Mouse (Mus musculus) midbrain, embryonic 16.5 days (tissue): ENCODE results near the gene Trim63. TPM values are rescaled to one million over a fixed set of nuclear protein-coding genes. Genes with fewer than 3 reads are reported as not detected.
"Not testable (repeated sequence)": the region's sequence is repeated elsewhere in the genome, so short reads cannot be mapped to it uniquely, and the experiment has no call there.

Source experiments
- ATAC-seq: fragments of 200-750 bp; cut with Nextera tagmentation; 2 replicates; pipeline ENCODE4 v1.8.0; 2017; ENCODE audit warnings: moderate TSS enrichment
- H3K27ac ChIP-seq: fragments of 300-500 bp; sonication (generic); 2 replicates; pipeline ENCODE4 v1.5.1; 2014; ENCODE audit warnings: mild to moderate bottlenecking, low read length, mixed read lengths
- H3K27me3 ChIP-seq: fragments of 300-500 bp; sonication (generic); 2 replicates; pipeline ENCODE4 v1.6.1; 2014; ENCODE audit warnings: low read depth, low read length, mixed read lengths; ENCODE audit not compliant: control insufficient read depth, insufficient read depth
- H3K36me3 ChIP-seq: fragments of 300-500 bp; sonication (generic); 2 replicates; pipeline ENCODE4 v1.6.1; 2014; ENCODE audit warnings: mild to moderate bottlenecking, low read length, moderate library complexity, mixed read lengths; ENCODE audit not compliant: control insufficient read depth, insufficient read depth
- H3K4me1 ChIP-seq: fragments of 300-500 bp; sonication (generic); 2 replicates; pipeline ENCODE4 v1.6.1; 2014; ENCODE audit warnings: mild to moderate bottlenecking, low read length, mixed read lengths; ENCODE audit not compliant: control insufficient read depth, insufficient read depth
- H3K4me2 ChIP-seq: fragments of 300-500 bp; sonication (generic); 2 replicates; pipeline ENCODE4 v1.6.1; 2014; ENCODE audit warnings: mild to moderate bottlenecking, low read length, mixed read lengths
- H3K4me3 ChIP-seq: fragments of 300-500 bp; sonication (generic); 2 replicates; pipeline ENCODE4 v1.5.1; 2014; ENCODE audit warnings: low read depth, mild to moderate bottlenecking, low read length, moderate library complexity, mixed read lengths
- H3K9ac ChIP-seq: fragments of 300-500 bp; sonication (generic); 2 replicates; pipeline ENCODE4 v1.6.1; 2014; ENCODE audit warnings: low read depth, low read length, mixed read lengths
- H3K9me3 ChIP-seq: fragments of 300-500 bp; sonication (generic); replicated peaks from 2 replicates; pipeline ENCODE4 v1.6.1; 2014; ENCODE audit warnings: mild to moderate bottlenecking, low read length, mixed read lengths; ENCODE audit not compliant: control insufficient read depth, poor library complexity, severe bottlenecking
- WGBS: fragments of 180-500 bp; shearing (Covaris S2); extraction: QIAGEN DNeasy Blood & Tissue Kit; methylation state at CpG from one replicate; pipeline ENCODE4 v1.1.7; 2014; 5-methylcytosine and 5-hydroxymethylcytosine counted together
- polyA plus RNA-seq: library from polyadenylated mRNA; unstranded; fragments of >200 nt; fragmentation: Nextera tagmentation; extraction: Ambion mirVana; gene quantifications from 2 replicates; pipeline ENCODE4 v1.2.1, GENCODE M21; 2015

The Trim63 gene
- polyA plus RNA-seq, 1 experiment from 2014 or later: 0.62 TPM

GRCm38 (mm10) chr4:134286226-134287167, 28.4 kb upstream of the Trim63 start:
- Histone ChIP-seq H3K27me3 (no peaks in the 10 kb centered on the region), H3K4me1 (peaks cover 17% of the 10 kb centered on the region), H3K36me3 (peaks cover 6% of the 10 kb centered on the region), H3K9ac (peak overlapping the region; percentile 100), H3K4me3 (peak overlapping the region; percentile 81), H3K9me3 (no peaks in the 10 kb centered on the region), H3K27ac (peak overlapping the region; percentile 100), H3K4me2 (peak overlapping the region; percentile 96)
- WGBS: 3% methylated on average over 55 of the region's 59 CpGs
- ATAC-seq: peak; percentile 1; the same call in 1 of the 2 replicates

DNA sequence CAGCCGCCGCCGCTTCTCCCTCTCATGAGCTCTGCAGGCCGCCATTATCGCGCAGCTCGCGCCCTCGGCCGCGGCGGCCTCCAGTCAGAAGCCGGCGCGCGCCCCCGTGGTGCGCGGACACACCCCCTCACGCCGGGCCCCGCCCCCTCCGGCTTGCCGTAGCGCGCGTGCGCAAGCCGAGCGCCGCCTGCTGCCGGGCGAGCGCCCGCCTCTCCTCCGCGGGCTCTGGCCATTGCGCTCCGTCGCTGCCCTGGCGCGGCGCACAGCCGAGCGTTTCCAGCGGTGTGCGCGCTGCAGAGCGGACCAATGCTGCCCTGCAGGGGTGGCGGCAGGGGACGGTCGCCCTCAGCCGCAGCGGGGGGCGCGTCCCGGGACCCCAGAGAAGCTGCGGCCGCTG, 27.8 kb upstream of the Trim63 start:
- Histone ChIP-seq H3K4me3 (peak overlapping the region; percentile 81), H3K4me2 (peak overlapping the region; percentile 77), H3K27ac (peak overlapping the region; percentile 100), H3K9ac (peak overlapping the region; percentile 100), H3K9me3 (no peaks in the 10 kb centered on the region), H3K4me1 (peaks cover 17% of the 10 kb centered on the region), H3K36me3 (peaks cover 1% of the 10 kb centered on the region), H3K27me3 (no peaks in the 10 kb centered on the region)
- peak; percentile 96 for ATAC-seq
- under 1% methylated on average over 52 of the region's 59 CpGs for WGBS

GRCm38 (mm10) chr4:134287575-134288025, 27.3 kb upstream of the Trim63 start, which contains the start of gene Pdik1l:
Gene Pdik1l (minus strand): TSS chr4:134287895.
- Histone ChIP-seq H3K4me1 (peaks cover 17% of the 10 kb centered on the region), H3K9me3 (no peaks in the 10 kb centered on the region), H3K27ac (peak within 1 kb of the TSS; percentile 100), H3K9ac (peak within 1 kb of the TSS; percentile 100), H3K4me3 (peak within 1 kb of the TSS; percentile 81), H3K4me2 (peak within 1 kb of the TSS; percentile 96), H3K27me3 (no peaks in the 10 kb centered on the region), H3K36me3 (no peaks in the 10 kb centered on the region; the same call in 1 of the 2 replicates)
- peak; percentile 85 for ATAC-seq
- WGBS: under 1% methylated on average over 37 of the region's 43 CpGs

- Histone ChIP-seq H3K27me3 (no peaks in the 10 kb centered on the region), H3K4me2 (peak overlapping the region; percentile 77), H3K4me1 (peaks cover 17% of the 10 kb centered on the region), H3K9ac (peak overlapping the region; percentile 100), H3K9me3 (no peaks in the 10 kb centered on the region), H3K36me3 (no peaks in the 10 kb centered on the region; the same call in 1 of the 2 replicates), H3K27ac (peak overlapping the region; percentile 100), H3K4me3 (peak overlapping the region; percentile 81)
- ATAC-seq: no peak
- 53% methylated on average over 11 of the region's 11 CpGs for WGBS
These were observed 26.3 kb upstream of the Trim63 start for GRCm38 (mm10) chr4:134288397-134289256.

DNA sequence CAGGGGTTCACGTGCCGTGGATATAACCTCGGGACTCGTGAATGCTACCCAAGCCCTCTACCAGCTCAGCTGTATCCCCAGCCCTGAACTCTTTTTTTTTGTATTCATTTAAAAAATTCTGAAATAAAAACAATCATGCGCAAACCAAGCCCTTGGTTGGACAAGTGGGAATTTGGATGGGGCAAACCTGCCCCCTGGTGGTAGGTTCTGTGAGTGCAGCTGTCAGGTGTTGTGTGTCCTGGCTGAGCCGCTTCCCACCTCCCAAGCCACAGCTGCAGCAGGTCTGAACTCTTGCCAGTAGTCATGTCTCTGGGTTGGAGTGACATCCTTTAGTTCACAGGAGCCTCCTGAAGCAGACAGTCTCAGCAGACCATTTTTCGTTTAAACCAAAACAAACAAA, 22.9 kb upstream of the Trim63 start:
- no peak for ATAC-seq
- 20% methylated on average over 7 of the region's 7 CpGs for WGBS
- H3K9me3 ChIP-seq: no peaks in the 10 kb centered on the region
- H3K4me1 ChIP-seq: peaks cover 8% of the 10 kb centered on the region
- H3K27me3 ChIP-seq: no peaks in the 10 kb centered on the region
- H3K9ac ChIP-seq: no peak overlapping the region
- H3K4me3 ChIP-seq: no peak overlapping the region
- H3K4me2 ChIP-seq: no peak overlapping the region
- no peaks in the 10 kb centered on the region for H3K36me3 ChIP-seq
- H3K27ac ChIP-seq: no peak overlapping the region

DNA sequence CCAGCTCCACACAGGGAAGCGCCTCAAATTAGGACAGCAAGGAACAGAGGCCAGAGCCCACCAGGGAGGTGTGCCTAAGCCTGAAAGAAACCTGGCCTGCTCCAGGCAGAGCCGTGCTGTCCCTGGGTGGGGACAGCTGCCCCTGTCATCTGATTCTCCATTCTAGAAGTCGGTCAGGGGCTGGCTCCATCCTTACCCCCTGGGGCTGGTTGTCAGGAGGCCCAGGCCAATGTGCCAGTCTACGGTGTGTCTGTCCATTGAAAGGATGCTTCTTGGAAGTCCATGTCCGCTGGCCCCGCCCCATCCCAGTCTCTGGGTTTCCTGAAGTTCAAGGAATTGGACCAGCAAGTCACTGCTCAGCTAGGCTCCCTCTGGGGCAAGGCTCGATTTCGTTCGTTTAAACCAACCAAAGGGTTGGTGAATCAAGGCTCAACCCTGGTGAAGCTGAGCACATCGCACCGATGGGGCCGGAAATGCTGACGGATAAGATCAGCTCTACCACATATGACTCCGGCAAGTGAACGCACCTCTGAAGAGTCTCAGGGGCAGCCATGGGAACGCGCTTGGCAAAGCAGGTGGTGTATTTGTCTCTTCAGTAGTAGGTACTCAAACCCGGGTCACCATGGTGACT, 21.7 kb upstream of the Trim63 start:
- ATAC-seq: no peak
- Histone ChIP-seq H3K36me3 (no peaks in the 10 kb centered on the region), H3K27ac (no peak overlapping the region), H3K4me3 (no peak overlapping the region), H3K27me3 (no peaks in the 10 kb centered on the region), H3K9ac (no peak overlapping the region), H3K4me2 (no peak overlapping the region), H3K4me1 (peaks cover 8% of the 10 kb centered on the region), H3K9me3 (no peaks in the 10 kb centered on the region)
- WGBS: 73% methylated on average over 18 of the region's 18 CpGs

GRCm38 (mm10) chr4:134293692-134294163, 21.2 kb upstream of the Trim63 start:
- Histone ChIP-seq H3K4me1 (peaks cover 2% of the 10 kb centered on the region), H3K36me3 (no peaks in the 10 kb centered on the region), H3K27me3 (no peaks in the 10 kb centered on the region), H3K4me2 (no peak overlapping the region), H3K9ac (no peak overlapping the region), H3K9me3 (no peaks in the 10 kb centered on the region), H3K4me3 (no peak overlapping the region), H3K27ac (no peak overlapping the region)
- ATAC-seq: no peak
- 75% methylated on average over 9 of the region's 9 CpGs for WGBS

DNA sequence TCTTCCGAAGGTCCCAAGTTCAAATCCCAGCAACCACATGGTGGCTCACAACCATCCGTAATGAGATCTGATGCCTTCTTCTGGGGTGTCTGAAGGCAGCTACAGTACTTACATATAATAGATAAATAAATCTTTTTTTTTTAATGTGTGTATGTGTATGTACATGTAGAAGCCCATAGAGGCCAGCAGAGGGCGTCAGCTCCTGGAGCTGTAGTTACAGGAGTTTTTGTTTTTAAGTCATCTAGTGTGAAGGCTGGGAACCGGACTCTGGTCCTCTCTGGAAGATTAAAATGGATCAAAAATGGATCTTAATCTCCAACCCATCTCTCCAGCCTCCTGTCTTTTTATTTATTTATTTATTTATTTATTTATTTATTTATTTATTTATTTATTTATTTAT, 18.8 kb upstream of the Trim63 start:
- not testable (repeated sequence) for H3K9ac ChIP-seq, H3K4me1 ChIP-seq, H3K4me3 ChIP-seq, H3K27ac ChIP-seq, H3K9me3 ChIP-seq, H3K27me3 ChIP-seq, H3K36me3 ChIP-seq, H3K4me2 ChIP-seq, ATAC-seq
- 91% methylated on average over 4 of the region's 4 CpGs for WGBS
